Mouse (Mus musculus) MEL (cell line): Measurements from ENCODE around the gene Nelfb. TPM values are rescaled to one million over a fixed set of nuclear protein-coding genes. Genes with fewer than 3 reads are reported as not detected.
A peak's percentile ranks its signal among the peaks of the same experiment; 100 is the strongest.

Experiments
- DNase-seq: peaks from one replicate; pipeline ENCODE4 v3.0.0; 2011; ENCODE audit warnings: low read depth, low spot score
- H3K27ac ChIP-seq: 2 replicates; pipeline ENCODE4 v1.5.1; 2012; ENCODE audit warnings: low read depth, mild to moderate bottlenecking, control low read depth, low read length, moderate library complexity; ENCODE audit not compliant: control insufficient read depth
- H3K27me3 ChIP-seq, 2 experiments: fragments of 150-350 bp in 1 of 2; sonication (generic) in 1 of 2; 2 replicates each; pipeline ENCODE4 v1.6.1; 2012; ENCODE audit warnings: low read length in 2 of 2, mild to moderate bottlenecking in 2 of 2, improper control_type of control experiment in 1 of 2, moderate library complexity in 1 of 2; ENCODE audit not compliant: insufficient read depth in 2 of 2, control insufficient read depth in 1 of 2
- H3K36me3 ChIP-seq, 2 experiments: 2 replicates each; pipeline ENCODE4 v1.6.1; 2012 to 2014; ENCODE audit warnings: low read length in 2 of 2, improper control_type of control experiment in 1 of 2, inconsistent platforms in 1 of 2, mild to moderate bottlenecking in 1 of 2; ENCODE audit not compliant: insufficient read depth in 2 of 2, control insufficient read depth in 1 of 2
- H3K4me1 ChIP-seq, 2 experiments: fragments of 150-350 bp in 1 of 2; sonication (generic) in 1 of 2; 2 replicates each; pipeline ENCODE4 v1.6.1; 2012; ENCODE audit warnings: low read length in 2 of 2, improper control_type of control experiment in 1 of 2, mild to moderate bottlenecking in 1 of 2; ENCODE audit not compliant: insufficient read depth in 2 of 2, control insufficient read depth in 1 of 2
- H3K4me3 ChIP-seq, 2 experiments: fragments of 150-350 bp in 1 of 2; sonication (generic) in 1 of 2; 2 replicates each; pipeline ENCODE4 v1.5.1; 2012; ENCODE audit warnings: low read depth in 2 of 2, low read length in 2 of 2, mild to moderate bottlenecking in 2 of 2, moderate library complexity in 2 of 2, control low read depth in 1 of 2, improper control_type of control experiment in 1 of 2; ENCODE audit not compliant: control insufficient read depth in 1 of 2, insufficient read depth in 1 of 2
- H3K79me2 ChIP-seq: 2 replicates; pipeline ENCODE4 v1.6.1; 2012; ENCODE audit warnings: mild to moderate bottlenecking, low read length, moderate library complexity; ENCODE audit not compliant: control insufficient read depth, poor library complexity, insufficient read depth
- H3K9ac ChIP-seq: 2 replicates; pipeline ENCODE4 v1.6.1; 2012; ENCODE audit warnings: low read depth, mild to moderate bottlenecking, control low read depth, low read length, moderate library complexity; ENCODE audit not compliant: control insufficient read depth, poor library complexity, severe bottlenecking
- H3K9me3 ChIP-seq: fragments of 150-350 bp; sonication (generic); replicated peaks from 2 replicates; pipeline ENCODE4 v1.6.1; 2012; ENCODE audit warnings: mild to moderate bottlenecking, low read length, improper control_type of control experiment, moderate library complexity; ENCODE audit not compliant: insufficient read depth
- BHLHE40 ChIP-seq: IDR thresholded peaks from 2 replicates; pipeline ENCODE4 v1.6.1; 2012; ENCODE audit warnings: low read depth, mild to moderate bottlenecking, inconsistent platforms, low read length, improper control_type of control experiment, borderline replicate concordance
- CTCF ChIP-seq, 3 experiments: IDR thresholded peaks in 2 of 3; conservative IDR thresholded peaks in 1 of 3; 2 replicates each; pipeline ENCODE4 v1.5.1; 2011 to 2012; ENCODE audit warnings: low read length in 3 of 3, low read depth in 2 of 3, mild to moderate bottlenecking in 2 of 3, improper control_type of control experiment in 1 of 3, inconsistent platforms in 1 of 3, mixed read lengths in 1 of 3, moderate library complexity in 1 of 3; ENCODE audit not compliant: control insufficient read depth in 1 of 3, insufficient read depth in 1 of 3, poor library complexity in 1 of 3, severe bottlenecking in 1 of 3
- ELF1 ChIP-seq: IDR thresholded peaks from 2 replicates; pipeline ENCODE4 v1.6.1; 2014; ENCODE audit warnings: low read depth, mild to moderate bottlenecking, inconsistent platforms, low read length, improper control_type of control experiment, moderate library complexity
- EP300 ChIP-seq, 2 experiments: IDR thresholded peaks; 2 replicates each; pipeline ENCODE4 v1.6.1; 2011; ENCODE audit warnings: improper control_type of control experiment in 2 of 2, low read length in 2 of 2, low read depth in 1 of 2, mild to moderate bottlenecking in 1 of 2
- ETS1 ChIP-seq: IDR thresholded peaks from 2 replicates; pipeline ENCODE4 v1.6.1; 2012; ENCODE audit warnings: low read depth, mild to moderate bottlenecking, inconsistent platforms, low read length, improper control_type of control experiment, moderate library complexity
- GABPA ChIP-seq: IDR thresholded peaks from 2 replicates; pipeline ENCODE4 v1.6.1; 2012; ENCODE audit warnings: low read depth, mild to moderate bottlenecking, inconsistent platforms, low read length, improper control_type of control experiment, moderate library complexity
- HCFC1 ChIP-seq: IDR thresholded peaks from 2 replicates; pipeline ENCODE4 v1.6.1; 2012; ENCODE audit warnings: low read depth, mild to moderate bottlenecking, inconsistent platforms, low read length, improper control_type of control experiment, moderate library complexity
- MAFK ChIP-seq: IDR thresholded peaks from 2 replicates; pipeline ENCODE4 v1.6.1; 2011; ENCODE audit warnings: low read depth, mild to moderate bottlenecking, low read length, improper control_type of control experiment, borderline replicate concordance
- MAX ChIP-seq: IDR thresholded peaks from 2 replicates; pipeline ENCODE4 v1.6.1; 2011; ENCODE audit warnings: low read length, improper control_type of control experiment
- MAZ ChIP-seq: IDR thresholded peaks from 2 replicates; pipeline ENCODE4 v1.6.1; 2012; ENCODE audit warnings: low read depth, mild to moderate bottlenecking, inconsistent platforms, low read length, improper control_type of control experiment
- MEF2A ChIP-seq: IDR thresholded peaks from 2 replicates; pipeline ENCODE4 v1.6.1; 2014; ENCODE audit warnings: low read depth, mild to moderate bottlenecking, inconsistent platforms, low read length, improper control_type of control experiment; ENCODE audit not compliant: poor library complexity, insufficient replicate concordance, severe bottlenecking; ENCODE audit errors: extremely low read depth
- MXI1 ChIP-seq: IDR thresholded peaks from 2 replicates; pipeline ENCODE4 v1.6.1; 2011; ENCODE audit warnings: mild to moderate bottlenecking, low read depth, low read length, improper control_type of control experiment
- MYC ChIP-seq: IDR thresholded peaks from 2 replicates; pipeline ENCODE4 v1.6.1; 2011; ENCODE audit warnings: low read depth, mild to moderate bottlenecking, low read length, improper control_type of control experiment, moderate library complexity
- NELFE ChIP-seq: IDR thresholded peaks from 2 replicates; pipeline ENCODE4 v1.6.1; 2011; ENCODE audit warnings: low read depth, low read length, improper control_type of control experiment
- NRF1 ChIP-seq: IDR thresholded peaks from 2 replicates; pipeline ENCODE4 v1.6.1; 2014; ENCODE audit warnings: low read depth, mild to moderate bottlenecking, inconsistent platforms, low read length, improper control_type of control experiment, moderate library complexity; ENCODE audit not compliant: poor library complexity, insufficient read depth, severe bottlenecking
- POLR2A ChIP-seq, 2 experiments: IDR thresholded peaks; 2 replicates each; pipeline ENCODE4 v1.6.1; 2011 to 2012; ENCODE audit warnings: low read length in 2 of 2, mild to moderate bottlenecking in 2 of 2, control low read depth in 1 of 2, improper control_type of control experiment in 1 of 2, low read depth in 1 of 2, moderate library complexity in 1 of 2; ENCODE audit not compliant: control insufficient read depth in 1 of 2, insufficient read depth in 1 of 2, poor library complexity in 1 of 2
- POLR2AphosphoS2 ChIP-seq: IDR thresholded peaks from 2 replicates; pipeline ENCODE4 v1.6.1; 2011; ENCODE audit warnings: low read length, improper control_type of control experiment
- RAD21 ChIP-seq: IDR thresholded peaks from 2 replicates; pipeline ENCODE4 v1.6.1; 2011; ENCODE audit warnings: mild to moderate bottlenecking, low read depth, low read length, improper control_type of control experiment
- SIN3A ChIP-seq: IDR thresholded peaks from 2 replicates; pipeline ENCODE4 v1.6.1; 2012; ENCODE audit warnings: low read length, improper control_type of control experiment, inconsistent platforms
- TAL1 ChIP-seq: IDR thresholded peaks from 2 replicates; pipeline ENCODE4 v1.6.1; 2012; ENCODE audit warnings: mild to moderate bottlenecking, inconsistent platforms, low read length, moderate library complexity, mixed read lengths
- TBP ChIP-seq: IDR thresholded peaks from 2 replicates; pipeline ENCODE4 v1.8.0; 2011; ENCODE audit warnings: low read depth, low read length, improper control_type of control experiment
- TCF12 ChIP-seq: IDR thresholded peaks from 2 replicates; pipeline ENCODE4 v1.6.1; 2014; ENCODE audit warnings: low read depth, mild to moderate bottlenecking, inconsistent platforms, low read length, improper control_type of control experiment, moderate library complexity
- UBTF ChIP-seq: IDR thresholded peaks from 2 replicates; pipeline ENCODE4 v1.6.1; 2012; ENCODE audit warnings: low read depth, mild to moderate bottlenecking, inconsistent platforms, low read length, improper control_type of control experiment, moderate library complexity, borderline replicate concordance; ENCODE audit not compliant: insufficient read depth
- USF1 ChIP-seq: IDR thresholded peaks from 2 replicates; pipeline ENCODE4 v1.6.1; 2014; ENCODE audit warnings: low read depth, mild to moderate bottlenecking, inconsistent platforms, low read length, improper control_type of control experiment, moderate library complexity
- USF2 ChIP-seq, 2 experiments: IDR thresholded peaks; 2 replicates each; pipeline ENCODE4 v1.6.1; 2011 to 2012; ENCODE audit warnings: improper control_type of control experiment in 2 of 2, low read length in 2 of 2, borderline replicate concordance in 1 of 2, inconsistent platforms in 1 of 2, low read depth in 1 of 2, mild to moderate bottlenecking in 1 of 2; ENCODE audit not compliant: insufficient read depth in 1 of 2
- ZC3H11A ChIP-seq: IDR thresholded peaks from 2 replicates; pipeline ENCODE4 v1.6.1; 2012; ENCODE audit warnings: low read depth, mild to moderate bottlenecking, inconsistent platforms, low read length, improper control_type of control experiment
- ZMIZ1 ChIP-seq: IDR thresholded peaks from 2 replicates; pipeline ENCODE4 v1.6.1; 2012; ENCODE audit warnings: low read depth, mild to moderate bottlenecking, inconsistent platforms, low read length, improper control_type of control experiment, moderate library complexity
- ZNF384 ChIP-seq: IDR thresholded peaks from 2 replicates; pipeline ENCODE4 v1.6.1; 2012; ENCODE audit warnings: low read depth, mild to moderate bottlenecking, inconsistent platforms, low read length, improper control_type of control experiment
- polyA plus RNA-seq, 2 experiments: library from polyadenylated mRNA; stranded (reverse) in 1 of 2; unstranded in 1 of 2; fragments of >175 nt in 1 of 2; fragments of >200 nt in 1 of 2; gene quantifications; 2 replicates each; pipeline versions ENCODE4 v1.2.1 to v1.2.4; 2012; ENCODE audit warnings: low replicate concordance in 2 of 2, low read depth in 1 of 2; ENCODE audit not compliant: insufficient read length in 2 of 2, insufficient read depth in 1 of 2, missing spikeins in 1 of 2
- total RNA-seq: library from RNA; depleted of rRNA; stranded (reverse); fragments of 300-350 nt; gene quantifications from 2 replicates; pipeline ENCODE4 v1.2.3, GENCODE M21; 2012

The Nelfb gene
- total and polyA plus RNA-seq, 3 experiments = 62.9 to 83.5 TPM; not detected in 1

DNA sequence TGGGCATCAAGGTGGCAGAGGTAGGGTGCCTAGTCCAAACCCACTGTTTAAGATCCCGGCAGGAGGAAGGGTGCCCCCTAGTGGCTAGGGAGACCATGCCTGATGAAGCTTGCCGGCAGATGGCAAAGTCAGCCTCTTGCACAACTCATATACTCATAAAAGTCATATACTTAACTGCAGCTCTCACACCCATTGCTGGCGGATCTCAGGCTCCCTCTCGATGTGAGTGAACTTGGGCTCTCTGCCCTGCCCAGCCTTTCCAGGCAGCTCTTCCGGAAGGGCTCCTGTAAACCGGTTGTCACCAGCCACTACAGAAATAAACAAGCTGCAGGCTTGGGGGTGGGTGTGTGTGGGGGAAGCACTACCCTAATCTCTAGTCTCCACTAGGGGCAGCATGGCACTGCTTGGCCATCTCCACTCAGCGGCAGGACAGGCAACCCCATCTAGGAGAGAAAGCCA lies 17.2 kb upstream of the Nelfb start:
- Histone ChIP-seq H3K36me3 (peaks cover 4 to 12% of the 10 kb centered on the region in 2 experiments), H3K9me3 (no peaks in the 10 kb centered on the region), H3K79me2 (peaks cover 13% of the 10 kb centered on the region), H3K4me1 (peaks cover 7 to 26% of the 10 kb centered on the region in 2 experiments; a peak in 3 of 4 replicates), H3K27ac (peak overlapping the region; percentile 72), H3K4me3 (peak overlapping the region; percentile 48 to 67), H3K9ac (peak overlapping the region; percentile 66), H3K27me3 (no peaks in the 10 kb centered on the region)
- TF ChIP-seq MAFK (no peak), HCFC1 (peak; percentile 68), TAL1 (no peak), MEF2A (no peak), ZNF384 (no peak), POLR2AphosphoS2 (no peak), USF1 (no peak), BHLHE40 (0 out of 2 replicates have a peak, but pooled peaks have one; percentile 55), ELF1 (peak; percentile 73), ZC3H11A (peak; percentile 38; the same call in 1 of the 2 replicates), ETS1 (no peak), MAX (peak; percentile 61), ZMIZ1 (0 out of 2 replicates have a peak, but pooled peaks have one; percentile 27), TBP (peak; percentile 62), EP300 (IDR thresholded peaks at IDR 0.05; ENCODE audit: low read depth in 1 of 2, low read length in 2 of 2) (no peak; a peak in 1 of 4 replicates), NRF1 (no peak), MAZ (peak; percentile 83), SIN3A (peak; percentile 91), MYC (0 out of 2 replicates have a peak, but pooled peaks have one; percentile 52), UBTF (no peak), MXI1 (peak; percentile 67), CTCF (IDR thresholded peaks at IDR 0.05 in 2 of 3, conservative IDR thresholded peaks at IDR 0.05 in 1 of 3; ENCODE audit: control insufficient read depth in 1 of 3, insufficient read depth in 1 of 3, low read depth in 2 of 3, low read length in 3 of 3, poor library complexity in 1 of 3, severe bottlenecking in 1 of 3) (peak; percentile 72 to 96 (median 93)), TCF12 (0 out of 2 replicates have a peak, but pooled peaks have one; percentile 29), USF2 (IDR thresholded peaks at IDR 0.05; ENCODE audit: borderline replicate concordance in 1 of 2, insufficient read depth in 1 of 2, low read depth in 1 of 2, low read length in 2 of 2) (no peak), RAD21 (peak; percentile 59), GABPA (no peak), NELFE (peak; percentile 21), POLR2A (IDR thresholded peaks at IDR 0.05; ENCODE audit: control insufficient read depth in 1 of 2, insufficient read depth in 1 of 2, low read depth in 1 of 2, low read length in 2 of 2, poor library complexity in 1 of 2) (peak in 1 of 2 experiments; percentile 35; a peak in 1 of 4 replicates)
- peak; percentile 94 for DNase-seq
